Mouse (Mus musculus) intestine, embryonic 16.5 days (tissue): Measurements from ENCODE around the gene Gas1. TPM values are rescaled to one million over a fixed set of nuclear protein-coding genes. Genes with fewer than 3 reads are reported as not detected.

Source experiments
- ATAC-seq: fragments of 200-750 bp; cut with Nextera tagmentation; 2 replicates; pipeline ENCODE4 v1.8.0; 2017; ENCODE audit warnings: moderate TSS enrichment, moderate library complexity
- H3K27ac ChIP-seq: fragments of 300-500 bp; sonication (generic); 2 replicates; pipeline ENCODE4 v1.5.1; 2014; ENCODE audit warnings: mild to moderate bottlenecking, low read length
- H3K27me3 ChIP-seq: fragments of 300-500 bp; sonication (generic); replicated peaks from 2 replicates; pipeline ENCODE4 v1.6.1; 2014; ENCODE audit warnings: low read length, control low read depth, mixed read lengths; ENCODE audit not compliant: control insufficient read depth, insufficient read depth
- H3K36me3 ChIP-seq: fragments of 300-500 bp; sonication (generic); 2 replicates; pipeline ENCODE4 v1.6.1; 2014; ENCODE audit warnings: low read length, control low read depth; ENCODE audit not compliant: control insufficient read depth, insufficient read depth
- H3K4me1 ChIP-seq: fragments of 300-500 bp; sonication (generic); 2 replicates; pipeline ENCODE4 v1.6.1; 2014; ENCODE audit warnings: low read length, control low read depth, mixed read lengths; ENCODE audit not compliant: control insufficient read depth, insufficient read depth
- H3K4me2 ChIP-seq: fragments of 300-500 bp; sonication (generic); 2 replicates; pipeline ENCODE4 v1.6.1; 2014; ENCODE audit warnings: low read depth, low read length, control low read depth
- H3K4me3 ChIP-seq: fragments of 300-500 bp; sonication (generic); 2 replicates; pipeline ENCODE4 v1.5.1; 2014; ENCODE audit warnings: mild to moderate bottlenecking, low read length
- H3K9ac ChIP-seq: fragments of 300-500 bp; sonication (generic); 2 replicates; pipeline ENCODE4 v1.6.1; 2014; ENCODE audit warnings: low read depth, low read length
- H3K9me3 ChIP-seq: fragments of 300-500 bp; sonication (generic); 2 replicates; pipeline ENCODE4 v1.6.1; 2016; ENCODE audit warnings: low read length, control low read depth; ENCODE audit not compliant: control insufficient read depth
- WGBS: fragments of 180-500 bp; shearing (Covaris S2); extraction: QIAGEN DNeasy Blood & Tissue Kit; methylation state at CpG from one replicate; pipeline ENCODE4 v1.1.7; 2014; 5-methylcytosine and 5-hydroxymethylcytosine counted together
- polyA plus RNA-seq: library from polyadenylated mRNA; unstranded; fragments of >200 nt; fragmentation: Nextera tagmentation; extraction: Ambion mirVana; gene quantifications from 2 replicates; pipeline ENCODE4 v1.2.1, GENCODE M21; 2015

The Gas1 gene
- polyA plus RNA-seq, 1 experiment from 2014 or later, result 22.0 TPM

DNA sequence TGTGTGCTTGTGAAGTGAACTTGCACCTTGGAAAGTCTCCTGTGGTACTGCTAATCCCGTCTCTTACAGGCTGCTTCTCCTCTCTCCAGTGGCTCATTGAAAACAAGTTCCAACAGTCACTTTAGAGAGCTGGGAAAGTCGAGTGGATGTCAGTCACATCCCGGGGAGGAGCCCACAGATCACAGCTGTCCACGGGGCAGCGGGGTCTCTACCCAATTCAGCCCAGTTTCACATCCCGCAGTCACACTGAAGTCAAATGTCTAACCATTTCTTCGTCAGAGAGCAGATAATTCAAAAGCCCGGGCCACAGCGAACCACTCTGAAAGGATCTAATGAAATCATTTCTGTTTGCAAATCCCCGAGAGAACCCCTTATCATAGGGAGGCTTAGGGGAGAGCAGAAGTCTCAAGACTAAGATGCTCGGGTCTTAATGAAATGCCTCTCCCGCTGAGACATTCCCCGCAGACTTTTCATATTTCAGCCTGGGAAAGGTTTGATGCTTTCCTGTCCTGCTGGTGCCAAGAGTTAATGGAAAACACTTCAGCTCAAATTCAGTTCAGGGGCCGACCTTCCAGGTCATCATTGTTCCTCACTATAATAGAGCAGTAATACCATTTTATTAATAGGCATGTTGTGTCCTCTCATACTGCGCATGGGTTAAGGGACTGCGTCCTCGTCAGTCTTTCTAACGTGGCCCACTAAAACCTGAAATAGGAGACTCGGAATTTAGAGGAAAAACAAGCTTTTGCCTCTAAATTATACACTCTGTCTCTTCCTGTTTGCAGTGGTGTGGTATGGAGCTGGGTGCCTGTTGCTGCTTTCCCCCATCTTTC is 20.7 kb downstream of the Gas1 start:
- H3K4me2 ChIP-seq, result no peak overlapping the region
- H3K27ac ChIP-seq, result no peak overlapping the region

DNA sequence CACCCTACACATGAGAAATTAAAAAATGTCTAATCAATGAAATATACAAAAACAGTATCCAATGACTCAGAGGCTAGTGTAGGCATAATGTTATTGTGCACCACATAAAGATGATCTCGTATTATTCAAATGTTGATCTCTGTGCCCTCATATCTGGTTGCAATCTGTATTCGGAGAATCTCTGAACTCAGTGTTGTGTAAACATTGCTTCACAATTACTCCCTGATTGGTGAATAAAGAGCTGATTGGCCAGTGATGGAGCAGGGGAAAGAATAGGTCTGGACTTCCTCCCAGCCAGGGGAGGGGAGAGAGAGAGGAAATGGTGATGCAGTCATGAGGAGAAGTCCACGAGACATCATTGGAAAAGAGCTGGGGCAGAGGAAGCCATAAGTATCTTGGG is 23.0 kb downstream of the Gas1 start:
- Histone ChIP-seq H3K4me3 (no peak overlapping the region), H3K36me3 (no peaks in the 10 kb centered on the region), H3K9me3 (no peaks in the 10 kb centered on the region; the same call in 1 of the 2 replicates), H3K4me1 (0 out of 2 replicates have a peak, but pooled peaks cover 3% of the 10 kb centered on the region), H3K27me3 (no peaks in the 10 kb centered on the region; the same call in 1 of the 2 replicates), H3K4me2 (no peak overlapping the region), H3K27ac (no peak overlapping the region), H3K9ac (no peak overlapping the region)
- 87% methylated on average over 3 of the region's 3 CpGs for WGBS
- ATAC-seq, result no peak

More for the DNA sequence above, 20.7 kb downstream of the Gas1 start:
- Histone ChIP-seq H3K4me3 (no peak overlapping the region), H3K4me1 (0 out of 2 replicates have a peak, but pooled peaks cover 3% of the 10 kb centered on the region), H3K9ac (no peak overlapping the region), H3K36me3 (no peaks in the 10 kb centered on the region), H3K9me3 (no peaks in the 10 kb centered on the region; the same call in 1 of the 2 replicates), H3K27me3 (no peaks in the 10 kb centered on the region)
- WGBS, result 40% methylated on average over 19 of the region's 19 CpGs
- ATAC-seq, result no peak

DNA sequence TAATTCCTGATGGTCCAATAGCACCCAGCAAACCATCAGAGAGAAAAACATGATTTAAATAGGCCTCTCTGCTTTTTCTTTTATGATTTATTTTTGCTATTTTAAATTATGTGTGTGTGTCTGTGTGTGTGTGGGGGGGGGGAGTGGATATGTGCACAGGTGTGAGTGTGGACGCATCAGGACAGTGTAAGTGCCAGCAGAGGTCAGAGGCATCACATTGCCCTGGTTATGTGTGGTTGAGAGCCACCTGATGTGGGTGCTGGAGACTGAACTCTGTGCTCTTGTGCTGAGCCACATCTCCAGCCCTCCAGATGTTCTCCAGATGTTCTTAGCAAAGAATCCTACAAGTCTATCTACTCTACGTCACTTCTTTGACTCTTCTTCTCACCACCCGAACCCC is 28.9 kb downstream of the Gas1 start:
- 73% methylated on average over 3 of the region's 3 CpGs for WGBS

DNA sequence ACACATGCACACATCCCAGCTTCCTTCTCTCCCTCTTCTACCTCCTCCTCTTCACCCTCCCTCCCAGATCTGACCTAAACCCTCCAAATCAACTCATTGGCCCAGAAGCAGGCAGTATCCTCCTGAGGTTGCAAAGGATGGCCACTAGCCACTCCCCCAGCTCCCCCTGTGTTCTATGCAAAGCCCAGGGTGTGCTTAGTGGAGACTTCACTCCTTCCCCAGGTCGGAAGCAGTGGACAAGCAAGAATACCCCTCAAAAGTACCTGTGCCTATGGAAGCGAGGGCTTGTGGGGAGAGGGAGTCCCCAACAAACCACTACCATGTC is 29.3 kb downstream of the Gas1 start:
- no peak for ATAC-seq
- H3K4me2 ChIP-seq, result no peak overlapping the region
- no peaks in the 10 kb centered on the region for H3K36me3 ChIP-seq
- no peak overlapping the region for H3K9ac ChIP-seq
- WGBS, result 74% methylated on average over 2 of the region's 2 CpGs
- no peak overlapping the region for H3K27ac ChIP-seq
- no peaks in the 10 kb centered on the region; the same call in 1 of the 2 replicates for H3K27me3 ChIP-seq
- no peaks in the 10 kb centered on the region for H3K4me1 ChIP-seq
- H3K9me3 ChIP-seq, result no peaks in the 10 kb centered on the region
- no peak overlapping the region for H3K4me3 ChIP-seq

More for the DNA sequence above, 28.9 kb downstream of the Gas1 start:
- no peak for ATAC-seq
- H3K27ac ChIP-seq, result no peak overlapping the region
- no peaks in the 10 kb centered on the region; the same call in 1 of the 2 replicates for H3K27me3 ChIP-seq
- H3K4me1 ChIP-seq, result no peaks in the 10 kb centered on the region
- H3K9ac ChIP-seq, result no peak overlapping the region
- H3K36me3 ChIP-seq, result no peaks in the 10 kb centered on the region
- H3K9me3 ChIP-seq, result no peaks in the 10 kb centered on the region; the same call in 1 of the 2 replicates
- H3K4me2 ChIP-seq, result no peak overlapping the region
- no peak overlapping the region for H3K4me3 ChIP-seq

DNA sequence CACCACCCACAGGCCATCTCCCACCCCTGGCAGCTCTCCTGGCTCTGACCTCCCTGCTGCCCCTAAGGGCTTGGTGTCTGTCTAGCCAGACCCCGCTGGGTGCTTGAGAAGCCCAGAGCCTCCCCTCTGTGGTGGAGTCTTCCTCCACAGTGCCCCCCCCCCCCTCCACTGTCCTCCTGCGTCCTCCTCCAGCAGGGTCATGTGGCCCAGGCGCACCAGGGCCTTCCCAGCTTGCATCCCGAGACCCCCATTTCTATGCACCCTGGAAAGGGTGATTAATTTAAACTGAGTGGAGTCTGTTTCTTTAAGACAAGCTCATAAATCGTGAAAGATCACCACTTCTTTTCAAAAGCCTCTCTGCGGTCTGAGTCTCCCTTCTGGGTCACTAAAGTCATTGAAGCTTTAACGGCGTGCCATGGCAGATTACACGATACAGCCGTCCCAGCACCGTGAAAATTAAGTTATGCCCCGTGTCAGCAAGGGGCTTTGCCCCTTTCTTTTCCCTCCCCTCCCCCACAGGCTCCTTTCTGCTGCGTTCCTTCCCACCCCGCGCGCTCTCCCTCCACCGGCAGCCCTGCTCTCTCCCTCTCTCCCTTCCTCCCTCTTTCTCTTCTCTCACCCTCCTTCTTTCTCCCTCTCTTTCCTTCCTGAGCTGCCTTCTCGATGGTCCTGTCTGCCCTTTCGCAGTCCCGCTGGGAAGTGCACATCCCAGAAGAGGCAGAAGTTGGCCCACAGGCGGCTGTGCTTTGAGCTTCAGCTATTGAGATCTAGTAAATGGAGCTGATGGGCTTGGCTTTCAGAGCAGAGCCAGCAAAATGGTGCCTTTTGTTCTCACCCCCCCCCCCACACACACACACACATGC is 29.9 kb downstream of the Gas1 start:
- ATAC-seq, result peak; percentile 18; the same call in 1 of the 2 replicates
- Histone ChIP-seq H3K9ac (peak overlapping the region; percentile 39; the same call in 1 of the 2 replicates), H3K36me3 (no peaks in the 10 kb centered on the region), H3K27me3 (no peaks in the 10 kb centered on the region; the same call in 1 of the 2 replicates), H3K27ac (no peak overlapping the region), H3K4me1 (no peaks in the 10 kb centered on the region), H3K9me3 (no peaks in the 10 kb centered on the region), H3K4me2 (peak overlapping the region; percentile 47), H3K4me3 (peak overlapping the region; percentile 15; the same call in 1 of the 2 replicates)
- WGBS, result 10% methylated on average over 21 of the region's 21 CpGs

DNA sequence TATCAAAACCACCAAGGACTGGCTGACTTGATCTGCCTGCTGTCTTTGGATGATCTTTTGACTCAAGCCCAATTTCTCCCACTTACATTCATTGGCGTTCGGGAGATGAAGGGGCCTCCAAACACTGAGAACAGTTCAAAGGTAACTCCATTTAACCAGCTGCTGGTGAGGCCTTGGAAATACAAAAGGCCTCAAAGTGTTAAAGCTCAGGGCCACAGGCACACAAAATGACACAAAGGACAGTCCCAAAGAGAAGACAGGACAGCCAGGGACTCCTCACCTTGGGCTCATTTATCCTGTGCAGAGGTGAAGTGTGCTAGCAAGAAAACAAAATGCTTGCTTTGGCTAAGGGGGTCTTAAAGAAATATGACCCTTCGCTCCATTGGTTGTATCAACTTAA is 30.9 kb downstream of the Gas1 start:
- Histone ChIP-seq H3K27me3 (no peaks in the 10 kb centered on the region; the same call in 1 of the 2 replicates), H3K36me3 (no peaks in the 10 kb centered on the region), H3K4me3 (no peak overlapping the region), H3K9me3 (no peaks in the 10 kb centered on the region), H3K4me1 (no peaks in the 10 kb centered on the region), H3K4me2 (no peak overlapping the region), H3K9ac (no peak overlapping the region), H3K27ac (no peak overlapping the region)
- no peak for ATAC-seq
- 61% methylated on average over 3 of the region's 3 CpGs for WGBS

DNA sequence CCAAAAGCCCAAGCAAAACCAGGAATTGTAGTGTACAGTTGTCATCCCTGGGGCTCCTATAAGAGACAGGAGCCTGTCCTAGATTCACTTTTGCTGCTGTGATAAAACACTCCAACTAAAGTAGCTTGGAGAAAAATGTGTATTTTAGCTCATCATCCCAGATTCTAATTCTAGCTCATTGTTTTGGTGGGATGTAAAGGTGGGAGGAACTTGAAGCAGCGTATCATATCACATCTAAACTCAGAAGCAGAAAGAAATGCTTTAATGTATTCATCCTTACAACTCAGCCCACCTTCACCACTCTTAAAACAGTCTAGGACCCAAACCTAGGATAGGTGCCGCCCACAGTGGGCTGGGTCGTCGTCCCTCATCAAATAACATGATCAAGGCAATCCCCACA is 40.2 kb downstream of the Gas1 start:
- no peak for ATAC-seq
- H3K36me3 ChIP-seq, result no peaks in the 10 kb centered on the region
- H3K9ac ChIP-seq, result no peak overlapping the region
- no peak overlapping the region for H3K4me3 ChIP-seq
- 0 out of 2 replicates have a peak, but pooled peaks cover 3% of the 10 kb centered on the region for H3K4me1 ChIP-seq
- no peak overlapping the region for H3K4me2 ChIP-seq
- WGBS, result 96% methylated on average over 4 of the region's 4 CpGs
- H3K9me3 ChIP-seq, result no peaks in the 10 kb centered on the region
- H3K27me3 ChIP-seq, result no peaks in the 10 kb centered on the region
- H3K27ac ChIP-seq, result no peak overlapping the region

DNA sequence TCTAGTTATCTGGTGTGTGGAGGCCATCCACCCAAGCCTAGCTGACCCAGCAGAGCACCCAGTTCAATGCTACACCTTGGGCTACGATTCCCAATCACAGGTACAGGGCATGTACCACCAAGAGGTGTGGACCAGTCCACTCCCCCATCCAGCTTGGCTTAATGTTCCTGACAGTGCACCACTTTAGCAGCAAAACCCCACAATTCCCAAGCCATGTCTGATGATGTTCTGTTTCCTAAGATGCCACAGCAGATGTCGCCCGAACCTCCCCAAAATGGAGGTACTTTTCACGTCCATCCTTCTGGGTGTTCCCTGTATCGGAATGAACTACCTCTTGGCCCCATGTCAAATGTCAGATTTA is 42.7 kb downstream of the Gas1 start:
- no peak overlapping the region for H3K27ac ChIP-seq
- H3K4me3 ChIP-seq, result no peak overlapping the region
- no peaks in the 10 kb centered on the region for H3K36me3 ChIP-seq
- H3K4me2 ChIP-seq, result no peak overlapping the region
- no peak overlapping the region for H3K9ac ChIP-seq
- 0 out of 2 replicates have a peak, but pooled peaks cover 3% of the 10 kb centered on the region for H3K4me1 ChIP-seq
- ATAC-seq, result no peak
- no peaks in the 10 kb centered on the region for H3K27me3 ChIP-seq
- WGBS, result 93% methylated on average over 5 of the region's 5 CpGs
- H3K9me3 ChIP-seq, result no peaks in the 10 kb centered on the region

DNA sequence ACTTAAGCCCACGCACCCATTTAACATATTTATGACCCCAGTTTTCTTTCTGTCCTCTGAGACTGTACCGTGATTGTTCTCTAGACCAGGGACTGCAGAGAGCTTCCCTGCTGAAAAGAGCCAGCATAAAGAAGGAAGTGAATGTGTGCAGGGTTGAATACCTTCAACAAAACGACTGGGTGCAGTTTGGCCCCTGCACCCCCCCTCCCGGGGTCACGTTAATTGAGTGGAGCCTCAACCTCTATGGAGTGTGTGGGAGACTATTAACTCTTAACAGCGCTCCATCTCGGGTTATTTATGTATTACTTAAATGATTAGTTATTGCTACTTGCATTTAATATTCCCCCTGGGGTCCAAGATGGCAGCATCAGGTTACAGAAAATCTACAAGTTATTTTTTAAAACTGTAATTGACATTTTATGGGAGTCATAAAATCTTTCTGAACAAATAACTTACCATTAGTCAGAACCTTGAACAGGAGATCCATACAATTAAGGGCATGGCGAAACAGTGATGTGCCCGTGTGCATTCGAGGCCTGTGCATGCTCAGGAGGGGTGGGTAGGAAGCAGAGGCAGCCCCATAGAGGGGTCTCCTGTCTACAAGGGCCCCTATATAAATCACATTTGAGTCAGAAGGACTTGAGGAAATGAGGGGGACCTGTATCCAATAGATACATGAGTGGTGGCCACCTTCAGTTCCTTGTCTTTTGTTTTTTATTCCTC is 43.3 kb downstream of the Gas1 start:
- 35% methylated on average over 10 of the region's 10 CpGs for WGBS
- Histone ChIP-seq H3K27ac (no peak overlapping the region), H3K4me3 (no peak overlapping the region), H3K9me3 (no peaks in the 10 kb centered on the region), H3K36me3 (no peaks in the 10 kb centered on the region), H3K27me3 (no peaks in the 10 kb centered on the region), H3K4me1 (0 out of 2 replicates have a peak, but pooled peaks cover 3% of the 10 kb centered on the region), H3K4me2 (no peak overlapping the region), H3K9ac (no peak overlapping the region)
- no peak for ATAC-seq
